Mouse (Mus musculus) mouse trophoblast stem cell (cell line): ENCODE measurements at regions not wholly inside any gene's neighbourhood (a gene's known extent, or its start where the extent isn't known, plus 50 kb on each side); places are given as distances from the start of the nearest gene placed in this dataset.
"Not testable (repeated sequence)": the region's sequence is repeated elsewhere in the genome, so short reads cannot be mapped to it uniquely, and the experiment has no call there.

Source experiments
- in situ Hi-C, 2 experiments: fragments of 300-500 bp; cut with MseI, MboI; formaldehyde crosslinking; loops; 2 replicates in 1 of 2; 3 replicates in 1 of 2; pipeline ENCODE4 v1.15.1; 2025

DNA sequence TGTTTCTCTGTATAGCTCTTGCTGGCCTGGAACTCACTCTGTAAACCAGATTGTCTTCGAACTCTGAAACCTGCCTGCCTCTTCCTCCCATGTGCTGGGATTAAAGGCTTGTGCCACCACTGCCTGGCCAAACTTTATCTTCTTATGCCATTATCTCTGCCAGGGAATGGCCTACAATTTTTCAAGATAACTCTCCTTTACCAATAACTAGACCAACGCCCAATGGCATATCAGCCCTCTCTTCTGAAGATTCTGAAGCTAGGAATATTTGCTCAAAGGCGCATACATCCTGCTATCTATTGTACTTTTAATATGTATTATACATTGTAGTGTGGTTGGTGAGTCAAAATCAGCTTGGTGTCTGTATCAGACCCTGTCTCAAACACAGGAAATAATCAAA lies 235.4 kb upstream of the Cts3 start:
- in situ Hi-C loops, result not testable (repeated sequence)

- in situ Hi-C loops, result not testable (repeated sequence)
These were observed 234.4 kb upstream of the Cts3 start for GRCm38 (mm10) chr13:61804168-61804874.

DNA sequence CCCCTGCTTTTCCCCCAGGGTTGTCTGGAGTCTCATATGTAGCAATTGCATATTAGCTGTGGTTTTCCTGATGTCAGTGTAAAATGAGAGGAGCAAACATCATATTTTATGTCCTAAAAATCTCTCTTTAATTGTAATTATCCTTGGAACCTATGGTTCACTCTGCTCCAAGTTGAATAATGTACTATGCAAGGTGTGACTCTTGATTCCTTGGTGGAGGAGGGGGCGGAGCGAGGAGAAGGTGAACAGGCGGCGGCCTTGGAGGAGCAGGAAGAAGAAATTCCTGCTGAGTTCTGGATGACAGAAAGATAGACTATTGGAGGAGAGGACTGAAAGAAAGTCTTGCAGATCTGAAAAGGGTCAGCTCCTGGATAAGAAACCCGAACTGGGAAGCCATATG lies 233.8 kb upstream of the Cts3 start:
- in situ Hi-C loops, result not testable (repeated sequence)

- in situ Hi-C loops, result loop anchor here in 1 of 2 experiments (10.0 kb wide), 1 partner anchor 331 kb away; no protein-coding TSS in a partner anchor
These were observed 193.5 kb upstream of the Cts3 start for GRCm38 (mm10) chr13:61763457-61763856.
